Mouse (Mus musculus) liver, embryonic 14.5 days (tissue): Measurements from ENCODE around the gene Cyb5d2. TPM values are rescaled to one million over a fixed set of nuclear protein-coding genes. Genes with fewer than 3 reads are reported as not detected.
A peak's percentile ranks its signal among the peaks of the same experiment; 100 is the strongest.

Source experiments
- ATAC-seq: fragments of 200-750 bp; cut with Nextera tagmentation; 2 replicates; pipeline ENCODE4 v1.8.0; 2017; ENCODE audit warnings: moderate number of reproducible peaks, mild to moderate bottlenecking, moderate library complexity; ENCODE audit not compliant: insufficient read depth
- DNase-seq, 3 experiments: peaks; one replicate each; pipeline ENCODE4 v3.0.0-alpha.2; 2012 to 2013; ENCODE audit warnings: low read depth in 3 of 3, low spot score in 3 of 3
- H3K27ac ChIP-seq: fragments of 300-500 bp; sonication (generic); 2 replicates; pipeline ENCODE4 v1.5.1; 2014; ENCODE audit warnings: moderate library complexity, mild to moderate bottlenecking, control low read depth, inconsistent platforms
- H3K27me3 ChIP-seq: fragments of 300-500 bp; sonication (generic); 2 replicates; pipeline ENCODE4 v1.6.1; 2014; ENCODE audit warnings: mild to moderate bottlenecking, low read length, moderate library complexity; ENCODE audit not compliant: control insufficient read depth, insufficient read depth
- H3K36me3 ChIP-seq: fragments of 300-500 bp; sonication (generic); replicated peaks from 2 replicates; pipeline ENCODE4 v1.6.1; 2014; ENCODE audit warnings: low read depth; ENCODE audit not compliant: control insufficient read depth, insufficient read depth
- H3K4me1 ChIP-seq, 2 experiments: fragments of 200-500 bp in 1 of 2; fragments of 300-500 bp in 1 of 2; sonication (generic) in 1 of 2; replicated peaks; 2 replicates each; pipeline ENCODE4 v1.6.1; 2012 to 2014; ENCODE audit warnings: antibody characterized with exemption in 1 of 2, inconsistent platforms in 1 of 2, low read length in 1 of 2; ENCODE audit not compliant: control insufficient read depth in 2 of 2, insufficient read depth in 2 of 2
- H3K4me2 ChIP-seq: fragments of 300-500 bp; sonication (generic); 2 replicates; pipeline ENCODE4 v1.6.1; 2014; ENCODE audit warnings: low read depth, mild to moderate bottlenecking, control low read depth, moderate library complexity
- H3K4me3 ChIP-seq, 2 experiments: fragments of 200-500 bp in 1 of 2; fragments of 300-500 bp in 1 of 2; sonication (generic) in 1 of 2; 2 replicates each; pipeline ENCODE4 v1.5.1; 2012 to 2014; ENCODE audit warnings: low read depth in 2 of 2, low read length in 2 of 2, mild to moderate bottlenecking in 2 of 2, control low read depth in 1 of 2, inconsistent platforms in 1 of 2, moderate library complexity in 1 of 2; ENCODE audit not compliant: insufficient read depth in 1 of 2
- H3K9ac ChIP-seq: fragments of 300-500 bp; sonication (generic); replicated peaks from 2 replicates; pipeline ENCODE4 v1.6.1; 2014; ENCODE audit warnings: mild to moderate bottlenecking, control low read depth, moderate library complexity
- H3K9me3 ChIP-seq: fragments of 300-500 bp; sonication (generic); 2 replicates; pipeline ENCODE4 v1.6.1; 2016; ENCODE audit warnings: low read length, mixed read lengths; ENCODE audit not compliant: control insufficient read depth
- CTCF ChIP-seq: IDR thresholded peaks from 2 replicates; pipeline ENCODE4 v1.5.1; 2016; ENCODE audit warnings: antibody characterized with exemption, low read depth, control low read depth
- EP300 ChIP-seq: IDR thresholded peaks from 2 replicates; pipeline ENCODE4 v1.6.1; 2016; ENCODE audit warnings: antibody characterized with exemption, low read depth
- WGBS: fragments of 180-500 bp; shearing (Covaris S2); extraction: QIAGEN DNeasy Blood & Tissue Kit; methylation state at CpG from one replicate; pipeline ENCODE4 v1.1.7; 2014; ENCODE audit not compliant: insufficient replicate concordance; 5-methylcytosine and 5-hydroxymethylcytosine counted together
- polyA plus RNA-seq, 2 experiments: library from polyadenylated mRNA; depleted of rRNA in 1 of 2; stranded (reverse) in 1 of 2; unstranded in 1 of 2; fragments of >200 nt; fragmentation: Nextera tagmentation in 1 of 2; extraction: Ambion mirVana in 1 of 2; gene quantifications; 2 replicates each; pipeline versions ENCODE4 v1.2.1 to v1.2.3; 2012 to 2014

Cyb5d2 gene
- polyA plus RNA-seq, 2 experiments, result 1.7 to 2.0 TPM

DNA sequence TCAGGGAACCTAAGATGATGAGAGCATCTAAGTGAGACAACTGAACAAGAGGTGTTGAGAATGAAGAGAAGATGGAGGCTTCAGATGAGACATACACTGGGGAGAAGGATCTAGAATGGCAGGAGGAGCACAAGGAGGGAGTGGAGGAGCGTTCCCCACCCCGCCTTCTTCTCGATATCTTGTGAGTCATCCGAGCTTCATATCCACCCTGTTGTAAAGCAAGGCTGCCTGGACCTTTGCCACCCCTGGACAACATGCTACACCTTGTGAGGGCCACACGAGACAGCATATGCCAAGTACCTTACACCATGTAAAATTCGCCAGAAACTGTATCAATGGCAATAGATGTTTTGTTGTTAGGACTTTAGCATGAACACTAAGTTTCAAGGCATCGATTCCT lies 25.1 kb upstream of the Cyb5d2 start:
- Histone ChIP-seq H3K9me3 (no peaks in the 10 kb centered on the region), H3K36me3 (peaks cover 11% of the 10 kb centered on the region), H3K4me1 (no peaks in the 10 kb centered on the region), H3K4me2 (no peak overlapping the region), H3K27me3 (no peaks in the 10 kb centered on the region), H3K4me3 (no peak overlapping the region), H3K27ac (no peak overlapping the region), H3K9ac (no peak overlapping the region)
- DNase-seq (no peak), ATAC-seq (no peak)
- WGBS, result 75% methylated on average over 7 of the region's 7 CpGs
- TF ChIP-seq EP300 (no peak), CTCF (no peak)

GRCm38 (mm10) chr11:72818067-72818466 lies 22.1 kb upstream of the Cyb5d2 start:
- DNase-seq, result no peak
- no peak for ATAC-seq
- Histone ChIP-seq H3K4me1 (no peaks in the 10 kb centered on the region), H3K36me3 (peaks cover 6% of the 10 kb centered on the region; the same call in 1 of the 2 replicates), H3K27ac (no peak overlapping the region), H3K4me3 (no peak overlapping the region), H3K27me3 (no peaks in the 10 kb centered on the region), H3K9me3 (no peaks in the 10 kb centered on the region), H3K4me2 (no peak overlapping the region), H3K9ac (no peak overlapping the region)
- WGBS, result 78% methylated on average over 7 of the region's 7 CpGs
- no peak for TF ChIP-seq CTCF
- no peak for TF ChIP-seq EP300

DNA sequence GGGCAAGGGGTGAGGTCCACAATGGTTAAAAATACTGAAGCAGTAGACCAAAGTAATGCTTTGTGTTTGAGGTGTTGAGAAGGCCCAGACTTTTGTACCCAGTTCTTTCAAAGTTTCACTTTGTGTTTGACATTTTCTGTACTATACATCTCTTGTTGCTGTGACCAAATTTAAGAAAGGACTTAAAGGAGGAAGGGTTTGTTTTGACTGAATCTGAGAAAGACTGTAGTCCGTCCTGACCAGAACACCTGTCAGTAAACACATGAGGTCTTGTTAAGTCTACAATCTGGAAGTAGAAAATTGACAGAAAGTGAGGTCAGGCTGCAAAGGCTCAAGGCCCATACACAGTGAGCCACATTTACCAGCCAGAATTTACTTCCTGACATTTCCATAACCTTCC lies 20.9 kb upstream of the Cyb5d2 start:
- 63% methylated on average over 1 of the region's 1 CpGs for WGBS
- Histone ChIP-seq H3K4me2 (no peak overlapping the region), H3K9me3 (no peaks in the 10 kb centered on the region), H3K36me3 (peaks cover 6% of the 10 kb centered on the region; the same call in 1 of the 2 replicates), H3K4me3 (no peak overlapping the region), H3K27ac (no peak overlapping the region), H3K27me3 (no peaks in the 10 kb centered on the region), H3K9ac (no peak overlapping the region), H3K4me1 (no peaks in the 10 kb centered on the region)
- no peak for ATAC-seq
- DNase-seq, result no peak
- no peak for TF ChIP-seq CTCF
- no peak for TF ChIP-seq EP300

DNA sequence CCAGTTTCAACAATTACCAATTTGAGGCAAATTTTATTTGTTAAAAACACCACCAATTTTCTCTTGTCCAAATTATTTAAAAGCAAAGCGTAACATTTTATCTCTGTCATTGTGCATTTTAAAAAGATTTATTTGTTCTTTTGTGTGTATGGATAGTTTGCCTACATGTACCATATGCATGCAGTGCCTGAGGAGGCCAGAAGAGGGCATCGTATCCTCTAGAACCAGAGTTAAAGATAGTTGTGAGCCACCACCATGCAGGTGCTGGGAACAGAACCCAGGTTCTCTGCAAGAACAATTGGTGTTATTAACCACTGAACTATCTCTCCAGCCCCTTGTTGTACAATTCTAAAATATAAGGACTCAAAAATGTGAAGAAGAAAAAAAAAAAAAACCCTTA lies 18.2 kb upstream of the Cyb5d2 start:
- no peak overlapping the region for H3K9ac ChIP-seq
- H3K4me1 ChIP-seq, result no peaks in the 10 kb centered on the region
- H3K27ac ChIP-seq, result no peak overlapping the region
- DNase-seq, result no peak
- no peaks in the 10 kb centered on the region for H3K27me3 ChIP-seq
- TF ChIP-seq CTCF, result peak; percentile 51
- TF ChIP-seq EP300, result no peak
- no peak for ATAC-seq
- no peak overlapping the region for H3K4me2 ChIP-seq
- H3K4me3 ChIP-seq, result no peak overlapping the region
- no peaks in the 10 kb centered on the region for H3K9me3 ChIP-seq
- WGBS, result 71% methylated on average over 2 of the region's 2 CpGs
- peaks cover 4% of the 10 kb centered on the region; the same call in 1 of the 2 replicates for H3K36me3 ChIP-seq

DNA sequence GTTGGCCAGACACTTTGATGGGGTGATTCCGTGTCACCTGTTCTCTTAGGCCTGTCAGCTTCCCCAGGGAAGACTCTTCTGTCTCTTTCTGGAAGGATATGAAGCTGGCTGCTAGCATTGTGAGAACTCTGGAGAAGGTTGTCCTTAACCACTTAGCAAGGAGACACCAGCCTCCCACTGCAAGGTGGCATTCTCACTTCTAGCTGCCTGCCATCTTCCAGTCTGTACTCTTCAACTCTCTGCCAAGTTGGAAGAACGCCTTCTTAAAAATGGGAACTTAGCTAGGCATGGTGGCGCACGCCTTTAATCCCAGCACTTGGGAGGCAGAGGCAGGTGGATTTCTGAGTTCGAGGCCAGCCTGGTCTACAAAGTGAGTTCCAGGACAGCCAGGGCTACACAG lies 17.7 kb upstream of the Cyb5d2 start:
- no peak overlapping the region for H3K27ac ChIP-seq
- TF ChIP-seq EP300 (no peak), CTCF (no peak)
- ATAC-seq, result no peak
- no peaks in the 10 kb centered on the region for H3K9me3 ChIP-seq
- no peaks in the 10 kb centered on the region for H3K27me3 ChIP-seq
- WGBS, result 83% methylated on average over 5 of the region's 5 CpGs
- DNase-seq, result no peak
- H3K4me2 ChIP-seq, result no peak overlapping the region
- no peak overlapping the region for H3K4me3 ChIP-seq
- H3K36me3 ChIP-seq, result no peaks in the 10 kb centered on the region
- H3K9ac ChIP-seq, result no peak overlapping the region
- no peaks in the 10 kb centered on the region for H3K4me1 ChIP-seq

- no peaks in the 10 kb centered on the region for H3K9me3 ChIP-seq
- ATAC-seq, result no peak
These were observed 12.1 kb upstream of the Cyb5d2 start for GRCm38 (mm10) chr11:72807992-72808391.

More at GRCm38 (mm10) chr11:72807992-72808391, 12.1 kb upstream of the Cyb5d2 start:
- Histone ChIP-seq H3K4me3 (no peak overlapping the region), H3K27ac (no peak overlapping the region), H3K4me1 (no peaks in the 10 kb centered on the region), H3K27me3 (no peaks in the 10 kb centered on the region), H3K4me2 (no peak overlapping the region), H3K9ac (no peak overlapping the region), H3K36me3 (no peaks in the 10 kb centered on the region)
- DNase-seq, result no peak
- WGBS, result 61% methylated on average over 4 of the region's 4 CpGs
- TF ChIP-seq EP300, result no peak
- TF ChIP-seq CTCF, result no peak
